Mouse (Mus musculus) macrophage (primary cell): Measurements from ENCODE around the gene Tex2. TPM values are rescaled to one million over a fixed set of nuclear protein-coding genes. Genes with fewer than 3 reads are reported as not detected.

Source experiments
- H3K27ac ChIP-seq: fragments of 350-480 bp; formaldehyde crosslinking; 2 replicates; pipeline ENCODE4 v1.9.0; 2021
- H3K36me3 ChIP-seq: fragments of 350-480 bp; formaldehyde crosslinking; 2 replicates; pipeline ENCODE4 v1.9.0; 2021; ENCODE audit errors: inconsistent target
- H3K4me3 ChIP-seq: fragments of 350-480 bp; formaldehyde crosslinking; 2 replicates; pipeline ENCODE4 v1.9.0; 2021; ENCODE audit errors: inconsistent target
- H3K79me2 ChIP-seq: fragments of 350-480 bp; formaldehyde crosslinking; 2 replicates; pipeline ENCODE4 v1.9.0; 2021; ENCODE audit errors: inconsistent target
- WGBS: methylation state at CpG from one replicate; pipeline ENCODE4 v1.1.7; 2026; ENCODE audit warnings: inconsistent platforms; ENCODE audit not compliant: missing documents; 5-methylcytosine and 5-hydroxymethylcytosine counted together
- polyA plus RNA-seq: library from polyadenylated mRNA; stranded (reverse); fragments of 250-400 nt; gene quantifications from 3 replicates; pipeline ENCODE4 v1.2.4, GENCODE M21; 2018; ENCODE audit warnings: inconsistent platforms

Gene Tex2
- polyA plus RNA-seq, 1 experiment from 2014 or later, result 36.4 TPM

DNA sequence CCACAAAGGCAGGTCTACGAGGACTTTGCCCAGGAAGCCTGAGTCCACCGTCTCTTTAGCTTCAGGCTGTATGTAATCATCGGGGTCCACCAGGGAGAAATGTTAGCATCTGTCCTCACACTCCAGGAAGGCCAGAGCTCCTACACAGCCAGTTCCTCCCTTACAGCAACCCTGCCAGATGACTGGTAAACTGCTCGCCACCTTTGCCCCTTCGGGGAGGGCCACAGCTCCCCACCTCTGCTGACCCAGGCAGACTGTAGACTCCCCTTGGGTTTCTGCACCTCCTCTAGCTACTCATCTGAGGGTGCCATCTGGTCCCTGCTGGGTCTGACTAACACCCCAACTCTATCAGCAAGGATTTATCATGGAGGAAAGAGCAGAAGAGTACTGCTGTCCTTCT is 83.4 kb downstream of the Tex2 start:
- no peaks in the 10 kb centered on the region for H3K79me2 ChIP-seq
- H3K4me3 ChIP-seq, result no peak overlapping the region
- H3K27ac ChIP-seq, result no peak overlapping the region
- WGBS, result 92% methylated on average over 5 of the region's 5 CpGs
- H3K36me3 ChIP-seq, result peaks cover 58% of the 10 kb centered on the region; the same call in 1 of the 2 replicates

DNA sequence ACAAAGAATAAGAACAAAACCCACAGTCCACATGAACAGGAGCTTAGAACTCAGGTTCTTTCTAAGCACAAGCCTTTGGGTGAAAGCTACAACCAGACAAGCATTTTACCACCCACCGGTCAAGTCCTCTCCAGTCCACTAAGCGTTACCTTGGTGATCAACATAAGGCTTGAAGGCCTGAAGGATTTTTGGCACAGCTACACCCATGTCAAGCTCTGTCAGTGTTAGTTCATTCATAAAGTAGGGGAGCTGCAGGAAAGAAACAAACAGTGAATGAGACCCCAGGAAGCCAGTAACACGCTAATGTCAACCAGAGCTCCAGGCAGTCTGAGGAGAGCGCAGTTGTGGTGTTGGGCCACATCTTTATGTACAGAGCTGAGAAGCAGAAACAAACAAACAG is 84.1 kb downstream of the Tex2 start:
- H3K79me2 ChIP-seq, result no peaks in the 10 kb centered on the region
- 97% methylated on average over 4 of the region's 4 CpGs for WGBS
- H3K27ac ChIP-seq, result no peak overlapping the region
- no peak overlapping the region for H3K4me3 ChIP-seq
- peaks cover 65% of the 10 kb centered on the region; the same call in 1 of the 2 replicates for H3K36me3 ChIP-seq

DNA sequence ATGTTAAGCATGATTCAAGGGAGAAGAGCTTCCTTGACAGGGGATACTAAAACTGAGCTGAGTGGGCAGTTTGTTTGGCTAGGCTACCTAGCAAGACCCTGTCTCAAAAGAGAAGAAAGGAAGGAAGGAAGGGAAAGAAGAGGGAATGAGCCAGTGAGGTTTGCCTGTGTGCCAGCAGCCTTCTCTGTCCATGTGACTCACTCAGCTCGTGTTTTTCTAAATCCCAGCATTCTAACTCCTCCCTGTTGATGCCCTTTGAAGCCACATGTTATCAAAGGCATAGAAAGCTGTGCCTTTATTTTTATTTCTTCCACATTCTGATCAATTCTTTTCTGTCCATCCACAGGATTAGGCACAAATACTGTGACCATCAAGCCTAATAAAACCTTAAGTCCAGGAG is 85.3 kb downstream of the Tex2 start:
- Histone ChIP-seq H3K36me3 (peaks cover 57% of the 10 kb centered on the region; the same call in 1 of the 2 replicates), H3K79me2 (no peaks in the 10 kb centered on the region), H3K4me3 (no peak overlapping the region), H3K27ac (no peak overlapping the region)
- 78% methylated on average over 1 of the region's 1 CpGs for WGBS

DNA sequence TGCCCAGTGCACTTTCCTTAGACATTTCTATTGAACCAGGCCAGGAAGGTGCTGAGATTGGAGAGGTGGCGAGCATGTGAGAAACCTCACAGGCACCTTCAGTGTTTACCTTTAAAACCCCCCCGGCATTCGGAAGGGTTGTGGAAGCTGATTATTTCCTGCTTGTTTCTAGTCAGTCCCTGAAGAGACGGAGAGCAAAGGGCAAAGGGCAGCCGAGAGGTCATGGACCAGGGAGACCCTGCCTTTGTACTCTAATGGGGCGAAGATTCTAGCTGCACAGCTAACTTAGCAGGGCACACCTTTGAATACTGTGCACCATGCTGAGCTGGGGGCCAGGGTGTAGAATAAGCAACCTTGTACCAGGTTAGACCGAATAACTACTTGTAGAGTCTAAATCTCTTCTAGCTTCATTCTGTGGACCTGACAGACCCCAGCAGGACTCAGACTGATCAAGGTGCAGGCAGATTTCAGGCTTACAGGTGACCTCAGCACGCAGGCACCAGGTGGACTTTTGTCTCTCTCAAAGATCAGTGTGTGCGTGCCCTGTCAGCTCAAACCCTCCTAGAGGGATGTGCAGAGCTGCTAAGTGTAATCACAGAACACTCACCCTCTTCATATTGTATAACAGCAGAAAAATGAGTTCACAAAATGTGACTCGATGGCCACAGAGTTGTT is 85.9 kb downstream of the Tex2 start:
- H3K4me3 ChIP-seq, result no peak overlapping the region
- H3K27ac ChIP-seq, result no peak overlapping the region
- H3K79me2 ChIP-seq, result no peaks in the 10 kb centered on the region
- H3K36me3 ChIP-seq, result peaks cover 56% of the 10 kb centered on the region; the same call in 1 of the 2 replicates
- 96% methylated on average over 10 of the region's 10 CpGs for WGBS

DNA sequence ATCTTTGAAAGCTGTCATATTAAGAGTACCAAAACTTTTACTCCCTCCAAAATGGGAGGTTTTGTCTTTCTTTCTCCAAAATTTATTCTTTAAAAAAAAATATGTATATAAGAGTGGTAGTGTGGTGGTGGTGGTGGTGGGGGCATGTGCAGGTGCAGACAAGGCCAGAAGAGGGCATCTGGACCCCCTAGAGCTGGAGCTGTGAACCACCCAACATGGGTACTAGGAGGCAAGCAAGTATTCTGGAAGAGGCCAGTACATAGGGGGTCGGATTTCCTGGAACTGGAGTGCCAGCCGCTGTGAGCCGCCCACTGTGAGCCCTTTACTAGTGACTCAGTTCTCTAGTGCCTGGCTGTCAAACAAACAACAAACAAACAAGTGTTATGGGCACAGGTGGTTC is 90.7 kb downstream of the Tex2 start:
- WGBS, result 91% methylated on average over 3 of the region's 3 CpGs
- no peaks in the 10 kb centered on the region for H3K79me2 ChIP-seq
- H3K36me3 ChIP-seq, result peaks cover 63% of the 10 kb centered on the region
- H3K27ac ChIP-seq, result no peak overlapping the region
- no peak overlapping the region for H3K4me3 ChIP-seq

DNA sequence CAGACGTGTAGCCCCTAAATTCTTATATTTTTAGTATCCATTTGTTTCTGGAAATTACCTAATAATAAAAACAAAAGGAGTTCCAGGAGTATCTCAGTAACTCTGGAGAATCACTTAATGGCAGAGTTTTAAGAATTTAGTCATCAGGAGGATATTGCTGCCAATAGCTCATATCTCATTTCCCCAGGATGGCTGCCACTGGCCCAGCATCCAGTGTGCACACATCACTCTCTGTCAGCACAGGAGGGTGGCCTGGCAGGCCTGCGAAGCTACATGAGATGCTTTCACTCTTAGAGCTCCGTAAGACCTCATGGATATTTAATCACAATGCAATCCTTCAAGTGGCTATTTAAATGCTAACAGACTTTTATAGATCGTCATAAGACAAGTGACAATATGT is 91.6 kb downstream of the Tex2 start:
- Histone ChIP-seq H3K4me3 (no peak overlapping the region), H3K36me3 (peaks cover 58% of the 10 kb centered on the region), H3K79me2 (no peaks in the 10 kb centered on the region), H3K27ac (no peak overlapping the region)
- WGBS, result 94% methylated on average over 4 of the region's 4 CpGs

DNA sequence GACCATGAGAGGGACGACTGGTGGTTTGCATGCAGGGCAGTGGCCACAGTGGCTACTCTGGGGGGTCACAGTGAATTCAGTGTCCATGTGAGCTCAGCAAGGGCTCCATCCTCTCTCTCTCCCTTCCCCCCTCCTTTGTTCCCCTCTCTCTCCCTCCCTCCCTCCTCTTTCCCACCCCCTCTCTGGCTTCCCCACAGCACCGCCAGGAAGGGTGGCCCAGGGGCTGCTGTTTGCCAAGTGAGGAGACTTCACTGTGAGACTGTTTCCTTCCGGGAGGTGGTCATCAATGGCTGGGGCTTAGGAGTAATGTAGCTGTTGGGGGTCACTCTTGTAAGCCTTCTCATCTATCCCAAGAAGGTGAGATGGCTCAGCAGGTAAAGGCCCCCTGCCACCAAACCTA is 92.8 kb downstream of the Tex2 start:
- H3K27ac ChIP-seq, result no peak overlapping the region
- peaks cover 52% of the 10 kb centered on the region for H3K36me3 ChIP-seq
- H3K79me2 ChIP-seq, result no peaks in the 10 kb centered on the region
- H3K4me3 ChIP-seq, result no peak overlapping the region
- WGBS, result 86% methylated on average over 3 of the region's 3 CpGs

DNA sequence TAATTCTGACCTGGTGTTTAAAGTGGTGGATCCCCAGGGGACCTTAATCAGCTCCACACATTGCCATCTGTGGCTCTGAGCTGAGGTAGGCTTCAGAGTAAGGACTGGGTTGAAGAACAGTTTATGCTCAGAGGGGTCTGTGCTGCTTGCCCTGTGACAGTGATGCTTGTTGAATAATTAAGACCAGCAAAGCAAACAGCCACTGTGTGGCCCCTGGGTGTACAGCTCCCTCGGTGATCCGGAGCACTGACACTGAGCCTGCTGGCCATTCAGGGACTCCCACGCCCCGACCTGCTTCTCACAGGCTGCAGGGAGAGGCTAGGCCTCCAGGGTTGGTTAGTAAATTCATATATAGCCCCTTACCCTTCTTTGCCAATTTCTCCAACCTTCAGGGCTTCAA is 93.7 kb downstream of the Tex2 start:
- Histone ChIP-seq H3K27ac (no peak overlapping the region), H3K36me3 (peaks cover 43% of the 10 kb centered on the region), H3K4me3 (no peak overlapping the region), H3K79me2 (no peaks in the 10 kb centered on the region)
- WGBS, result 94% methylated on average over 4 of the region's 4 CpGs

DNA sequence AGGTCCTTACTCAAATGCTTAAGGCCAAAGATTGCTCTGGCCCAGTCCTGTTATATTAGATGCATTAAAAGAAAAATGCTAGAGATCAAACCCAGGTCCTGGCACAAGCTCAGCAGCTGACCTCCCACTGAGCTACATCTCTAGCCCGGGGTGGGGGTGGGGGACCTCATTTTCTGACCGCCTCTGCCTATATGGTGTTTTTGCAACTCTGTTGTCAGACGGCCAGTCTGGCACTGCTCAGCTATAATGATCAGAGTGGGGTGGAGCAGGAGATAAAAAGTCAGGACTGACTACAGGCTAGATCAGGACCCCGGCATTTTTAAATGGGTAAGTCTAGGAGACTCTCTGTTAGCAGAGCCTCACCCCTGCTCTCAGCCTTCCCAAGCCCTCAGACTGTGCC is 94.8 kb downstream of the Tex2 start:
- Histone ChIP-seq H3K79me2 (no peaks in the 10 kb centered on the region), H3K4me3 (no peak overlapping the region), H3K27ac (no peak overlapping the region), H3K36me3 (peaks cover 39% of the 10 kb centered on the region)
- whole genome bisulfite sequencing, result 96% methylated on average over 4 of the region's 4 CpGs

DNA sequence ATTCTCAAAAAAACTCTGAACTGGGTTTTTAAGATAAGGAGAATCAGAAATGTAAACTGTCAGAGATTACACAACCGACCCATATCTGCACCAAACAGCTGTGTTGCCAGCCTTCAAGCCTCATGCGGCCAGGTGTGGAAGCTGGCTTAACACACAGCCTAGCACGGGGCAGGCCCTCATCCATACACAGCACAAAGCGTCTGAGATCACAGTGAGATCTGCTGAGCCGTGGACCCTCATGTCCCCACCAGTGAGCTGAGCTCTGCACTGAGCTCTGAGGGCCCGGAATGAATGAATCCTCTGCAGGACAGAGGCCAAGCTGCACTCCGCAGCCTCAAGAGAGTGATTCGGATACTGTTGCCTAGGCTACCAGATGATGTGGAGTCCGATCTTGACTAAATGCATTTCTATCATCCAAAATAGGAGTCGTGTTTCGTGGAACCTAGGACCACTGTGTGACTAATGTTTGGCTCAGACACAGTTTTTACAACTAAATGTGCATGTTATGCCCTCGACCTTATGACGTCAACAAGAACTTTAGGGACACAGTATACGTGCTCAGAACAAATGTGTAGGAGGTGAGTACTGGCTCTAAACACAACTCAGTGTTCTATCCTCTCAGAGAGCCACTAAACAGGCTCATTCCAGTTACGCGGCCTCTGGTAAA is 98.0 kb downstream of the Tex2 start:
- Histone ChIP-seq H3K36me3 (peaks cover 46% of the 10 kb centered on the region), H3K27ac (no peak overlapping the region), H3K79me2 (no peaks in the 10 kb centered on the region), H3K4me3 (no peak overlapping the region)
- WGBS, result 81% methylated on average over 16 of the region's 16 CpGs

DNA sequence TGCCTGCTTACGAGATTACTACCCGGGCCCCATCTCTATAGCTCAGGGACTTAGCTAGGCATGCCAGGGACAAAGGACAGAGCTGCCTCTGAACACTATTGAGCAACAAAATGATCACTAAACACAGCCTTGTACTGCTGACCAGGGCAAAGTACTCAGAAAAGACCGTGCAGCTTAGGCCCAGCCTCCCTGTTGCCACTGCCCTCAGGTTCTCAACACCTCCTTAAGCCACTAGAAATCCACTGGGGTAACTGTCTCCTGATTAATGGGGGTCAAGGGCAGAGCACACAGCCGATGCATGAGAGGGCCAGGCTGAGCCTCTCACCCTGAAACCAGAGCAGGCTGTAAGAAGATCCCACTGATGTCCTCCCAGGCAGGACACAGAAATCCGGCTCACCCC is 98.8 kb downstream of the Tex2 start:
- Histone ChIP-seq H3K36me3 (peaks cover 38% of the 10 kb centered on the region), H3K79me2 (no peaks in the 10 kb centered on the region), H3K4me3 (no peak overlapping the region), H3K27ac (no peak overlapping the region)
- 83% methylated on average over 5 of the region's 5 CpGs for WGBS

DNA sequence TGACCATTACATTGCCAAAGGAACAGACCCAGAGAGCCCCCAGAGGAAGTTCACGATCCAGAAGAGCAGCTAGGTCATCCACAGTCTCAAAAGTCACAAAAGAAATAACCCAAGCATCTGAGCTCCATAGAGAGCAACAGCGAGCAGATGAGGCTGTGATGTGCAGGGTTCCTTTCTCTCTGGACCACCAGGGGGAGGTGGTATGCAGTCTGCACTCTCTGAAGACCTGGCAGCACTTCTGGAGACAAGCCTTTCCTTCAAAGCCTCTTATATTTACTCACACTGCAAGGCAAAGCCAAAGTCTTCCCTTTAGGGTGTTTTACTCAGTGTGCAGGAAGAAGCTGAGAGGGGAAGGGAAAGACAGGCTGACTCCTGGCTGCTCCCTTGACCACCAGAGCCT is 100.1 kb downstream of the Tex2 start:
- Histone ChIP-seq H3K36me3 (peaks cover 36% of the 10 kb centered on the region), H3K4me3 (no peak overlapping the region), H3K27ac (no peak overlapping the region), H3K79me2 (no peaks in the 10 kb centered on the region)
- 84% methylated on average over 2 of the region's 2 CpGs for WGBS

DNA sequence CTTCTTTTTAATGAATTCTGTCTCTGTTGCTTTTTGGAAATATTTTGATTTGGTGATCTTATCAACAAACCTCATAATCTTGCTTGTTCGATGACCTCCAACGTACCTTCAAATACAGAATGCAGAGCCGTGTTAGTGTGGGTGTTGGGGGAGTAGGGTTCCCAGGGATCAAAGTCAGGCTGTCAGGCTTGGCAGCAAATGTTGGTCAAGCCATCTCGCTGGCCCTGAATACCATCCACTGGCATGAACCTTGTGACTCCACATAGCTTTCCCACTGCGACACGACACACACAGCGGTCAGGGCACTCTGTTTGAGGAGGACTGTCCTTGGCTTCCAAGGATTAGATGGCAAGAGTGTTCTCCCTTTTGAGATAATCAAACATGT is 101.2 kb downstream of the Tex2 start:
- Histone ChIP-seq H3K79me2 (no peaks in the 10 kb centered on the region), H3K36me3 (peaks cover 28% of the 10 kb centered on the region; the same call in 1 of the 2 replicates), H3K4me3 (no peak overlapping the region), H3K27ac (no peak overlapping the region)
- 97% methylated on average over 7 of the region's 7 CpGs for WGBS

DNA sequence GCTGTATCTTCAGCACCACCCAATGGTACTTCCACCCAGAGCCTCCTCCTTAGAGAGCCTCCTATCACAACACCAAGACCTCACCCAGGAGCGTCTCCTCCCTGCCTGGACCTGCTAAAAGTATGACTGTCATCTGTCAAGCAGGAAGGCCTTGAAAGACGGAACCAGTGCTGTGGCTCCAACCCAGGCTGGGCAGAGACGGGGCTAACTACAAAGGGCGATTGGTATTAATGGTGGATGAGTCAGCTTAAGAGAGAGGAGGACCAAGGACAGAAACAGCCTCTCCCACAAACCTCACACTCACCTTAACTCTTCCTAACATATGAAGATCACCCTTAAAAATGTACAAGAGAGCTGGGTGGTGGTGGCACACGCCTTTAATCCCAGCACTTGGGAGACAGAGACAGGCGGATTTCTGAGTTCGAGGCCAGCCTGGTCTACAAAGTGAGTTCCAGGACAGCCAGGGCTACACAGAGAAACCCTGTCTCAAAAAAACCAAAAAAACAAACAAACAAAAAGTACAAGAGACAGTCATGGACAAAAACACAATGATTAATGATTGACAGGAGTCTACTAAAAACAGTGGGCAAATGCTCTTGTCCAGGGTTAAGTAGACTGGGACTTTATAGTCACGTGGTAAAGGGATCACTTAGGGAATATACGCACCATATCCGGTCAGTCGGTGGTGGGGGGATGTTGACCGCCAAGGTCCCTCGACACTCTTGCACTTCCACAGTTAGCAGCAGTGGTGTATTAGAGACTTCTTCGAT is 101.8 kb downstream of the Tex2 start:
- Histone ChIP-seq H3K27ac (no peak overlapping the region), H3K4me3 (no peak overlapping the region), H3K36me3 (peaks cover 26% of the 10 kb centered on the region; the same call in 1 of the 2 replicates), H3K79me2 (no peaks in the 10 kb centered on the region)
- 92% methylated on average over 13 of the region's 14 CpGs for WGBS

DNA sequence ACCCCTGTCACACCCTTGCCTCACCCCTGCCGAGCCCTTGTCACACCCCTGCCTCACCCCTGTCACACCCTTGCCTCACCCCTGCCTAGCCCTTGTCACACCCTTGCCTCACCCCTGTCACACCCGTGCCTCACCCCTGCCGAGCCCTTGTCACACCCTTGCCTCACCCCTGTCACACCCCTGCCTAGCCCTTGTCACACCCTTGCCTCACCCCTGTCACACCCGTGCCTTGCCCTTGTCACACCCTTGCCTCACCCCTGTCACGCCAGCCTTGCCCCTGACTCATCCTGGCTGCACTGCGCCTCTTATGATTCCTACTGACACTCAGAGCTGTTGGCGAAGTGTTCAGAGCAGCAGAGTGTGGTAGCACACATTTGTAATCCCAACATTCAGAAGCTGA is 105.6 kb downstream of the Tex2 start:
- no peak overlapping the region for H3K4me3 ChIP-seq
- H3K27ac ChIP-seq, result no peak overlapping the region
- WGBS, result 86% methylated on average over 7 of the region's 7 CpGs
- no peaks in the 10 kb centered on the region for H3K79me2 ChIP-seq
- H3K36me3 ChIP-seq, result peaks cover 21% of the 10 kb centered on the region; the same call in 1 of the 2 replicates
